Mouse (Mus musculus) kidney, adult 2 months (tissue): ENCODE data around the gene Crat. TPM values are rescaled to one million over a fixed set of nuclear protein-coding genes. Genes with fewer than 3 reads are reported as not detected.
A peak's percentile ranks its signal among the peaks of the same experiment; 100 is the strongest.

Source experiments
- DNase-seq: peaks from one replicate; pipeline ENCODE4 v3.0.0; 2021
- H3K27ac ChIP-seq: fragments of 200-500 bp; 2 replicates; pipeline ENCODE4 v1.5.1; 2012; ENCODE audit warnings: low read depth, low read length, control low read depth, inconsistent platforms; ENCODE audit not compliant: insufficient read depth
- H3K27me3 ChIP-seq: fragments of 200-500 bp; replicated peaks from 2 replicates; pipeline ENCODE4 v1.6.1; 2012; ENCODE audit warnings: mild to moderate bottlenecking, moderate library complexity, low read length, inconsistent platforms; ENCODE audit not compliant: control insufficient read depth, insufficient read depth
- H3K36me3 ChIP-seq: fragments of 200-500 bp; 2 replicates; pipeline ENCODE4 v1.6.1; 2012; ENCODE audit warnings: mild to moderate bottlenecking, moderate library complexity, low read length, inconsistent platforms; ENCODE audit not compliant: control insufficient read depth, insufficient read depth
- H3K4me1 ChIP-seq: fragments of 200-500 bp; 2 replicates; pipeline ENCODE4 v1.6.1; 2011; ENCODE audit warnings: low read length; ENCODE audit not compliant: control insufficient read depth, insufficient read depth
- H3K4me3 ChIP-seq: fragments of 200-500 bp; 2 replicates; pipeline ENCODE4 v1.5.1; 2011; ENCODE audit warnings: mild to moderate bottlenecking, low read depth, low read length, control low read depth; ENCODE audit not compliant: insufficient read depth
- CTCF ChIP-seq: fragments of 200-500 bp; conservative IDR thresholded peaks from 2 replicates; pipeline ENCODE4 v1.5.1; 2011; ENCODE audit warnings: low read depth, mild to moderate bottlenecking, control low read depth, low read length, moderate library complexity, mixed read lengths; ENCODE audit not compliant: insufficient read depth, insufficient read length
- POLR2A ChIP-seq: fragments of 200-500 bp; IDR thresholded peaks from one replicate; pipeline ENCODE4 v1.6.1; 2011; ENCODE audit warnings: low read depth, low read length, control low read depth
- WGBS: fragments of 180-500 bp; shearing (Covaris S2); methylation state at CpG from one replicate; pipeline ENCODE4 v1.1.7; 2018; 5-methylcytosine and 5-hydroxymethylcytosine counted together
- polyA plus RNA-seq: library from polyadenylated mRNA; depleted of rRNA; stranded (reverse); fragments of >200 nt; gene quantifications from 2 replicates; pipeline ENCODE4 v1.2.3, GENCODE M21; 2012; rRNA removed

Crat gene
- polyA plus RNA-seq, result 214 and 254 TPM in 2 replicates

DNA sequence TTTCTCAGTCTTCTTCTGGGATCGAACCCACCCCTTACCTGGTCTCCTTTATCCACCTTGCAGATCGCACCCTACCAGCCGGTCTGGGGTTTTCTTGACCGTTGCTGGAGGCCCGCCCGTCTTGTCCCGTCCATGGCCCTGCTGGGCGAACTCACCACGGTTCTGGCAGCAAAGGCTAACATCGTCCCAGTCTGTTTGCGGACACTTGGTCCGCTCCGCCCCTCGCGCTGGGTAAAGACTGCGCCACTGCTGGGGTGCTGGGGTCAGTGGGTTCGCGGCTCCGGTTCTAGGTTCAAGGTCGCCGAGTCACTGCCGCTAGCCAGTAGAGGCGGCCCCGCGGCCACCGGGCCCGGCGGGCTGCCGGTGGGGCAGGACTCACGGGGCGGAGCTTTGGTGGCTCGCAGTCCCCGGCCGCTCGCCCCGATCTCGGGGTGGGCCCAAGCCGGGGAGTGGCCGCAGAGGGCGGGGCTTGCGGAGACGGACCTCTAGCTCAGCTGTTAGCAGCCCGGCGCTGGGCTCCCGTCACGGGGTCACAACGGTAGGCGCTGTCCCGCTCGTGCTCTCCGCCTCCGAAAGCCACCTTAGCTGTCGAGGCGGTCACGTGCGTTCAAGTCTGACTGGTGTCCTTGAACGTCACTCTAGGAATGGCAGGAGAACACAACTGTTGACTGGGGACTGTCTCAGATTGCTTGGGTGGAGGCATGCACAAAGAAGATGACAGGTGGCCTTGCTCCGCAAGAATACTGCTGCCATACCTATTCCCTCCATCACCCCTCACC is at the start of gene Crat:
Crat (minus strand) TSS at position 657 of the 779 bp plus-strand sequence.
- under 1% methylated on average over 58 of the region's 58 CpGs for WGBS
- TF ChIP-seq POLR2A (peak; percentile 90), CTCF (no peak)

DNA sequence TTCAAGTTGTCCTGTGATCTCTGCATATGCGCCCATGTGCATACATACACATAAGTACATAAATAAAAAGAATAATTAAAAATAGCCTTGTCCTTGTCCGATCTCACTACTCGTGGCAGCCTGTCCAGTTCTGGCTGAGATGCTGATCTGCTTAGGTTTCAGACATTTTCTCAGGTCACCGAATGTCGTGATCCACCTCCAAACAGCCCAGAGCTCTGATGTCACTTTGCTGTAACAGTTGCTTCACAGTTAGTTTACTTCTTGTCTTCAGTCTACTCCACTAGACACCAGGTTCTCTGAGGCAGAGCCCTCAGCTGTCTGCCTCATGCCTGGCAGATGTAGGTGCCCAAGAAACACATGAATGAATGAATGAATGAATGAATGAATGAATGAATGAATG is 48.8 kb upstream of the Crat start:
- H3K27me3 ChIP-seq, result no peaks in the 10 kb centered on the region
- peak overlapping the region; percentile 30; the same call in 1 of the 2 replicates for H3K27ac ChIP-seq
- no peaks in the 10 kb centered on the region for H3K36me3 ChIP-seq
- H3K4me3 ChIP-seq, result peak overlapping the region; percentile 24
- TF ChIP-seq CTCF (no peak), POLR2A (no peak)
- WGBS, result 20% methylated on average over 5 of the region's 5 CpGs
- no peak for DNase-seq
- H3K4me1 ChIP-seq, result peaks cover 10% of the 10 kb centered on the region

More for the DNA sequence above, at the start of gene Crat:
- no peaks in the 10 kb centered on the region for H3K36me3 ChIP-seq
- H3K4me1 ChIP-seq, result peaks cover 18% of the 10 kb centered on the region; the same call in 1 of the 2 replicates
- H3K4me3 ChIP-seq, result peak within 1 kb of the TSS; percentile 70
- no peaks in the 10 kb centered on the region for H3K27me3 ChIP-seq
- H3K27ac ChIP-seq, result peak within 1 kb of the TSS; percentile 99
- DNase-seq, result peak; percentile 98

GRCm38 (mm10) chr2:30463904-30464330 is 48.3 kb upstream of the Crat start:
- Histone ChIP-seq H3K4me3 (peak overlapping the region; percentile 24), H3K27me3 (no peaks in the 10 kb centered on the region), H3K27ac (peak overlapping the region; percentile 70), H3K4me1 (peaks cover 14% of the 10 kb centered on the region), H3K36me3 (no peaks in the 10 kb centered on the region)
- 2% methylated on average over 9 of the region's 9 CpGs for WGBS
- TF ChIP-seq CTCF (no peak), POLR2A (no peak)
- peak; percentile 90 for DNase-seq

DNA sequence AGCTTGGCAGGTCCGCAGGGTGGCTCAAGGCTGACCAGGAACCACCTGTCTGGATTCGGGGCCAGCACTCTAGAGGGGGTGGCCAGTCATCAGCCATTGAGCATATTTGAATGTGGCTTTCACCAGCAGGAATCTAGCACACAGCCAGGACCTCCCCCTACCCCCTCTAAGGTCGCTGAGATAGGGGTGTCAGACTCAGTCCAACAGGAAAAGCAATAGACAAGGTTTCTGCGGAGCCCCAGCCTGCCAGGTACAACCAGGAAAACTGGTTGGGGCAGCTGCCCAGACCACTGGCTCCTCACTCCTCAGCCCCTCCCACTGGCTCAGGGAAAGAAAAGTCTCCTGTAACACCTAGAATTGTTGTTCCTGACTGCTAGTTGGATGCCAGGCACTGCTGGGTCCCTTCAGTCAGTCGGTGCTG is 47.7 kb upstream of the Crat start:
- H3K27me3 ChIP-seq, result no peaks in the 10 kb centered on the region
- no peaks in the 10 kb centered on the region for H3K36me3 ChIP-seq
- H3K4me3 ChIP-seq, result 0 out of 2 replicates have a peak overlapping the region, but pooled peaks have one; percentile 24
- H3K4me1 ChIP-seq, result peaks cover 19% of the 10 kb centered on the region
- H3K27ac ChIP-seq, result peak overlapping the region; percentile 70
- WGBS, result 9% methylated on average over 5 of the region's 5 CpGs
- no peak for TF ChIP-seq POLR2A
- TF ChIP-seq CTCF, result no peak
- DNase-seq, result peak; percentile 82

GRCm38 (mm10) chr2:30459241-30459640 is 43.6 kb upstream of the Crat start:
- DNase-seq, result no peak
- H3K4me1 ChIP-seq, result peaks cover 38% of the 10 kb centered on the region
- H3K27me3 ChIP-seq, result no peaks in the 10 kb centered on the region
- TF ChIP-seq CTCF, result peak; percentile 31; the same call in 1 of the 2 replicates
- no peak for TF ChIP-seq POLR2A
- no peaks in the 10 kb centered on the region for H3K36me3 ChIP-seq
- peak overlapping the region; percentile 88; the same call in 1 of the 2 replicates for H3K27ac ChIP-seq
- no peak overlapping the region for H3K4me3 ChIP-seq
- 88% methylated on average over 6 of the region's 6 CpGs for WGBS

DNA sequence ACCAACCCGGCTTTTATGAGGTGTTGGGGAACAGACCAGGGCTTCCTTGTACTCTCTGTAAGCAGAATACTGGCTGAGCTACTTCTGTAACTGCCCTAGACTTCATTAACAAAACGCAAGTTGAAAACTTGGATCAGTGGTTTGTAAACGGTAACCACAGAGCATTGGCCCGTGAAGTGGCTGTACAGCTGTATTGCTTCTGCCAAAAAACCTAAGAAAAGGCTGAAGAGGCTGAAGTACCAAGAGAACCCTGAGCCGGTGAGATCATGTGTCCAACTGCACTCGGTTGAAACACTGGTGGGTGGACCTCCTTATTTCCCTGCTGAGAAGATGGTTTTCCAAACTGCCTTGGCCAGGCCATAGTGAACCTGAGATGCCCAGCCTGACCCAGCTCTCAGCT is 42.7 kb upstream of the Crat start:
- TF ChIP-seq POLR2A (no peak), CTCF (no peak)

GRCm38 (mm10) chr2:30456104-30456980 is 40.7 kb upstream of the Crat start:
- Histone ChIP-seq H3K4me3 (no peak overlapping the region), H3K27ac (no peak overlapping the region), H3K4me1 (peaks cover 28% of the 10 kb centered on the region), H3K36me3 (no peaks in the 10 kb centered on the region), H3K27me3 (no peaks in the 10 kb centered on the region)
- no peak for DNase-seq
- no peak for TF ChIP-seq POLR2A
- TF ChIP-seq CTCF, result no peak
- WGBS, result 75% methylated on average over 13 of the region's 13 CpGs

More for the DNA sequence above, 42.7 kb upstream of the Crat start:
- no peaks in the 10 kb centered on the region for H3K27me3 ChIP-seq
- H3K27ac ChIP-seq, result peak overlapping the region; percentile 88
- no peak overlapping the region for H3K4me3 ChIP-seq
- WGBS, result 24% methylated on average over 6 of the region's 6 CpGs
- no peaks in the 10 kb centered on the region for H3K36me3 ChIP-seq
- DNase-seq, result peak; percentile 91
- peaks cover 32% of the 10 kb centered on the region for H3K4me1 ChIP-seq
